Mouse (Mus musculus): Measurements from ENCODE around the gene Ppp1r13b.
"Not testable (repeated sequence)": the region's sequence is repeated elsewhere in the genome, so short reads cannot be mapped to it uniquely, and the experiment has no call there.

The Ppp1r13b gene

GRCm38 (mm10) chr12:111907970-111908681 is at the start of gene Ppp1r13b:
Ppp1r13b (minus strand) TSS chr12:111908110.
- in situ Hi-C loops (cut with MboI, MseI), result no loop called here

GRCm38 (mm10) chr12:111956173-111956572 is 48.3 kb upstream of the Ppp1r13b start:
- in situ Hi-C loops (cut with MboI, MseI), result loop anchor here (10.0 kb wide), 1 partner anchor 641 kb away; no protein-coding TSS in a partner anchor

GRCm38 (mm10) chr12:111951701-111952100 is 43.8 kb upstream of the Ppp1r13b start:
- in situ Hi-C loops (cut with MboI, MseI), result loop anchor here (5.0 to 10.0 kb wide), 2 partner anchors 74 to 637 kb away; no protein-coding TSS in a partner anchor

GRCm38 (mm10) chr12:111950486-111950885 is 42.6 kb upstream of the Ppp1r13b start:
- in situ Hi-C loops (cut with MboI, MseI), result loop anchor here (5.0 to 10.0 kb wide), 2 partner anchors 73 to 636 kb away; no protein-coding TSS in a partner anchor

- in situ Hi-C loops (cut with MboI, MseI), result no loop called here
Measured at GRCm38 (mm10) chr12:111946716-111947115, 38.8 kb upstream of the Ppp1r13b start.

- in situ Hi-C loops (cut with MboI, MseI), result not testable (repeated sequence)
Measured at GRCm38 (mm10) chr12:111945765-111946655, 38.1 kb upstream of the Ppp1r13b start.

GRCm38 (mm10) chr12:111945115-111945514 is 37.2 kb upstream of the Ppp1r13b start:
- in situ Hi-C loops (cut with MboI, MseI), result no loop called here

- in situ Hi-C loops (cut with MboI, MseI), result not testable (repeated sequence)
Measured at GRCm38 (mm10) chr12:111944065-111944987, 36.4 kb upstream of the Ppp1r13b start.

GRCm38 (mm10) chr12:111943421-111944064 is 35.6 kb upstream of the Ppp1r13b start:
- in situ Hi-C loops (cut with MboI, MseI), result no loop called here

GRCm38 (mm10) chr12:111938623-111939177 is 30.8 kb upstream of the Ppp1r13b start:
- in situ Hi-C loops (cut with MboI, MseI), result no loop called here

- in situ Hi-C loops (cut with MboI, MseI), result no loop called here
Measured at GRCm38 (mm10) chr12:111936706-111937550, 29.0 kb upstream of the Ppp1r13b start.

GRCm38 (mm10) chr12:111933971-111934370 is 26.1 kb upstream of the Ppp1r13b start:
- in situ Hi-C loops (cut with MboI, MseI), result no loop called here

- in situ Hi-C loops (cut with MboI, MseI), result no loop called here
Measured at GRCm38 (mm10) chr12:111933032-111933704, 25.3 kb upstream of the Ppp1r13b start.

- in situ Hi-C loops (cut with MboI, MseI), result no loop called here
Measured at GRCm38 (mm10) chr12:111932513-111932912, 24.6 kb upstream of the Ppp1r13b start.

- in situ Hi-C loops (cut with MboI, MseI), result no loop called here
Measured at GRCm38 (mm10) chr12:111931411-111932025, 23.6 kb upstream of the Ppp1r13b start.

GRCm38 (mm10) chr12:111928411-111928966 is 20.6 kb upstream of the Ppp1r13b start:
- in situ Hi-C loops (cut with MboI, MseI), result no loop called here

GRCm38 (mm10) chr12:111927338-111927737 is 19.4 kb upstream of the Ppp1r13b start:
- in situ Hi-C loops (cut with MboI, MseI), result no loop called here

GRCm38 (mm10) chr12:111923117-111923516 is 15.2 kb upstream of the Ppp1r13b start:
- in situ Hi-C loops (cut with MboI, MseI), result no loop called here
